Mouse (Mus musculus) liver, embryonic 14.5 days (tissue): Measurements from ENCODE around the gene Frmd5.

Source experiments
- CTCF ChIP-seq: IDR thresholded peaks from 2 replicates; pipeline ENCODE4 v1.5.1; 2016; ENCODE audit warnings: antibody characterized with exemption, low read depth, control low read depth
- EP300 ChIP-seq: IDR thresholded peaks from 2 replicates; pipeline ENCODE4 v1.6.1; 2016; ENCODE audit warnings: antibody characterized with exemption, low read depth

GRCm38 (mm10) chr2:121852045-121852444 is 45.2 kb upstream of the Frmd5 start:
- TF ChIP-seq CTCF, result no peak
- no peak for TF ChIP-seq EP300
